Mouse (Mus musculus) CH12.LX (cell line): ENCODE results near the gene Raet1d. TPM values are rescaled to one million over a fixed set of nuclear protein-coding genes. Genes with fewer than 3 reads are reported as not detected.
"Not testable (repeated sequence)": the region's sequence is repeated elsewhere in the genome, so short reads cannot be mapped to it uniquely, and the experiment has no call there.

ENCODE experiments used
- DNase-seq: peaks from one replicate; pipeline ENCODE4 v3.0.0-alpha.2; 2013; ENCODE audit errors: extremely low read depth
- H3K27ac ChIP-seq: 2 replicates; pipeline ENCODE4 v1.5.1; 2012; ENCODE audit warnings: low read depth, mild to moderate bottlenecking, control low read depth, moderate library complexity; ENCODE audit not compliant: insufficient read depth
- H3K27me3 ChIP-seq: replicated peaks from 2 replicates; pipeline ENCODE3; 2012; ENCODE audit warnings: inconsistent platforms
- H3K36me3 ChIP-seq, 2 experiments: replicated peaks in 1 of 2; 2 replicates each; pipeline versions ENCODE3 to v1.6.1; 2012; ENCODE audit warnings: inconsistent platforms in 1 of 2, low read length in 1 of 2, mild to moderate bottlenecking in 1 of 2, mixed read lengths in 1 of 2, moderate library complexity in 1 of 2; ENCODE audit not compliant: control insufficient read depth in 1 of 2, insufficient read depth in 1 of 2
- H3K4me1 ChIP-seq, 2 experiments: 2 replicates each; pipeline ENCODE4 v1.6.1; 2012; ENCODE audit warnings: inconsistent platforms in 1 of 2, moderate library complexity in 1 of 2; ENCODE audit not compliant: insufficient read depth in 2 of 2, control insufficient read depth in 1 of 2
- H3K4me2 ChIP-seq: 2 replicates; pipeline ENCODE4 v1.6.1; 2012; ENCODE audit warnings: low read depth, mild to moderate bottlenecking, control low read depth; ENCODE audit not compliant: poor library complexity, insufficient read depth, severe bottlenecking
- H3K4me3 ChIP-seq, 3 experiments: fragments of 150-350 bp in 1 of 3; sonication (generic) in 1 of 3; replicated peaks in 1 of 3; 2 replicates each; pipeline versions ENCODE3 to v1.5.1; 2011 to 2012; ENCODE audit warnings: low read depth in 2 of 3, low read length in 2 of 3, mild to moderate bottlenecking in 2 of 3, moderate library complexity in 2 of 3, control low read depth in 1 of 3, improper control_type of control experiment in 1 of 3, inconsistent platforms in 1 of 3, mixed read lengths in 1 of 3; ENCODE audit not compliant: poor library complexity in 1 of 3
- H3K79me2 ChIP-seq: replicated peaks from 2 replicates; pipeline ENCODE4 v1.6.1; 2012; ENCODE audit warnings: mild to moderate bottlenecking, moderate library complexity; ENCODE audit not compliant: control insufficient read depth, poor library complexity, insufficient read depth, severe bottlenecking; ENCODE audit errors: extremely low read depth
- H3K9ac ChIP-seq: 2 replicates; pipeline ENCODE4 v1.6.1; 2012; ENCODE audit warnings: low read depth, mild to moderate bottlenecking, control low read depth, moderate library complexity; ENCODE audit not compliant: insufficient read depth
- H3K9me3 ChIP-seq: replicated peaks from 2 replicates; pipeline ENCODE3; 2012; ENCODE audit warnings: low read length, inconsistent platforms, mixed read lengths
- dilution Hi-C: fragments of 300-500 bp; cut with MboI; formaldehyde crosslinking; loops from 2 replicates; pipeline ENCODE4 v1.14.3; 2020; ENCODE audit warnings: low sequenced_read_pairs; ENCODE audit not compliant: extremely low pct_unique_long_range_greater_than_20kb, extremely low pct_ligation_motif_present
- in situ Hi-C: fragments of 300-500 bp; cut with MboI; formaldehyde crosslinking; loops from 3 replicates; pipeline ENCODE4 v1.14.3; 2019; ENCODE audit warnings: low sequenced_read_pairs, low pct_ligation_motif_present, low pct_unique_long_range_greater_than_20kb, mixed read lengths
- polyA plus RNA-seq: library from polyadenylated mRNA; unstranded; fragments of >175 nt; gene quantifications from 2 replicates; pipeline ENCODE4 v1.2.1, GENCODE M21; 2012; ENCODE audit warnings: low read depth; ENCODE audit not compliant: insufficient read length
- total RNA-seq, 2 experiments: library from RNA; depleted of rRNA; stranded (reverse); fragments of 300-350 nt in 1 of 2; fragments of >200 nt in 1 of 2; gene quantifications; 2 replicates each; pipeline ENCODE4 v1.2.3; 2012 to 2014

The Raet1d gene
- total and polyA plus RNA-seq, 3 experiments: 3.3 to 17.5 (median 15.3) TPM

DNA sequence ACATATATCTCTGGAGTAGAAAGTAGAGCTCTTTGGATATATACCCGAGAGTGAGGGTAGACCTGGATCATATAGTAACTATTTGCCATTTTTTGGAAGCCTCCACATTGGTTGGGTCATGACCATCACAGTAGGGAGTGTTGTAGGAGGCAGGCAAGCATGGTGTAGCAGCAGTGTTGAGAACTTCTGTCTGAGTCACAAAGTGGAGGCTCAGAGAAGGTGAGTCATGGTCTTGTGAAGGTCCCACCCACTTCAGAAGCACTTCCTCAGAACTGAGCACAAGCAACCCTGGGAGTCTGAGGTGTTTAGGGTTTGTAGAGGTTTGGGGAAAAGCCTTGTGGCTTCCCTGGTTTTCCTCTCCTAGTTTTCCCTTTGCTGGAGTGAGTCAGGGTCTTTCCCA, 3.0 kb upstream of the Raet1d start:
- H3K4me3 ChIP-seq, H3K4me2 ChIP-seq, H3K9ac ChIP-seq, H3K27me3 ChIP-seq, dilution Hi-C loops, H3K27ac ChIP-seq, in situ Hi-C loops, DNase-seq, H3K36me3 ChIP-seq, H3K79me2 ChIP-seq, H3K4me1 ChIP-seq, H3K9me3 ChIP-seq: not testable (repeated sequence)

DNA sequence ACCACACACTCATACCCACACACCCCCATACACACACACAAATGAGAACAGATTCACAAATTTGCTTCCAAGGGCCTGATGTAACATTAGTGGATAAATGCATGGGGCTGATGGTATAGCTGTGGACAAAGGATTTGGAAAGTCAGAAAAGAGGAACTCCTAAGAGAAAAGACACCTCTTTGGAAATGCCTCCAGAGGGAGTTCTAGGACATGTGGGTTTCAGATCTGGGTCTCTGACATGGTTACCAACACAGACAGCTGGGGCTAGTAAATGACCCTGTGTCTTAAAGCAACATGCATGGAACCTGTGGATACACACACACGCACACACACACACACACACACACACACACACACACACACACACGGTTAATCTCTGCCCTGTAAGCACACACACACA, 605 bp downstream of the Raet1d start:
- H3K27ac ChIP-seq, H3K9ac ChIP-seq, H3K4me1 ChIP-seq, H3K79me2 ChIP-seq, in situ Hi-C loops, H3K4me3 ChIP-seq, H3K36me3 ChIP-seq, H3K27me3 ChIP-seq, dilution Hi-C loops, H3K9me3 ChIP-seq, DNase-seq, H3K4me2 ChIP-seq: not testable (repeated sequence)

DNA sequence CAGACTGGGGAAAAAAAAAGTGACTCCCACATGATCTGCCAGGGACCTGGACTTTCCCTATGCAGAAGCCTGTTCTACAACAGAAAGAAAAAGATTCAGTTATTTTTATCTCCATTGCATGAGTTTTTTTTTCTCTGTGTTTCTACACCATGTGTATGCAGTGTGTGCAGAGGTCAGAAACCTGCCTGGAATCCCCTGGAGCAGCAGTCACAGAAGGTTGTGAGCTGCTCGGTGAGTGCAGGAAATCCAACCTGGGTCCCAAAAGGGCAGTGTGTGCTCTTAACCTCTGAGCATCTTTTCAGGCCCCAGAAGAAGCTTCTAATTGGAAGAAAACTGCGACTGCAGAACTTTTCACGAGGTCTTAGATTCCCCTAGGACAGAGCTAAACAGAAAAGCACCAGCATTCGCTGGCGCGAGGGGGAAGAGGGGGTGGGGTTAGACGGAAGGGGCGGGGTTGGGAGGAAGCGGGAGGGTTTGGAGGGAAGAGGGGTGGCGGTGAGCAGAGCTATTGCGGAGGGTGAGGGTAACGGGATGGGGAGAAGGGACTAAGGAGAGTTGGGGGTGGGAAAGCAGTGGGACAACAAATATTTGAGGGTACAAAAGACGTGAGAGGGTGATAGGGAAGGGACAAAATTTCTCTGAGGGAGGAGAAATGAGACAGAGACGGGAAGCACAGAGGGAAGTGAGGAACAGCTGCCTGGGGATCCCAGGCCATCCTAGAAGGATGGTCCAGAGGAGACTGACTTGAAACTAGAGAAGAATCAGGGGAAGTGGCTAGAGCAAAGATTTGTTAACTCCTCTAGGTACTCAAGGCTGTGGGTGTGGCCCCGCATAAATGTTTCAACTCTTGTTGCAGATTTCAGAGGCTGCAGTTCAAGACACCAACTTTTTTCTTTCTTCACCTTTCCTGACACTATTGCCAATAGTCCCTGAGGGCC, 1.3 kb downstream of the Raet1d start:
- H3K4me3 ChIP-seq, H3K36me3 ChIP-seq, H3K27me3 ChIP-seq, H3K9me3 ChIP-seq, in situ Hi-C loops, H3K27ac ChIP-seq, H3K4me1 ChIP-seq, H3K9ac ChIP-seq, H3K79me2 ChIP-seq, dilution Hi-C loops: not testable (repeated sequence)
- peak; percentile 14 for DNase-seq
- peak overlapping the region; percentile 29; the same call in 1 of the 2 replicates for H3K4me2 ChIP-seq

DNA sequence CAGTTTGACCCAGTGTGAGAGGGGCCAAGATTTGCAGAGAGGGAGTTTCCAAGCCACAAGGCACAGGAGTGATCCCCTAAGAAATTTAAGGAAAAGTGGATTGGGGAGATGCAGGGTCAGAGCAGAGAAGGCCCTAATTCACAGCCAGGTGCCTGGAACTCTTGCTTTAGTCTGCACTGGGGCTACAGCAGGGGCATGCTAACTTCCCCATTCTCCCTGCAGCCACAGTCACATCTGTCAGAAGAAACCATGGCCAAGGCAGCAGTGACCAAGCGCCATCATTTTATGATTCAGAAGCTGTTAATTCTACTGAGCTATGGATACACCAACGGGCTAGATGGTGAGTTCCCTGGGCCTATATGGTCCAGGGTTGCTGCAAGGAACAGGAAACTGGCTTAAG, 2.1 kb downstream of the Raet1d start:
- dilution Hi-C loops: not testable (repeated sequence)

DNA sequence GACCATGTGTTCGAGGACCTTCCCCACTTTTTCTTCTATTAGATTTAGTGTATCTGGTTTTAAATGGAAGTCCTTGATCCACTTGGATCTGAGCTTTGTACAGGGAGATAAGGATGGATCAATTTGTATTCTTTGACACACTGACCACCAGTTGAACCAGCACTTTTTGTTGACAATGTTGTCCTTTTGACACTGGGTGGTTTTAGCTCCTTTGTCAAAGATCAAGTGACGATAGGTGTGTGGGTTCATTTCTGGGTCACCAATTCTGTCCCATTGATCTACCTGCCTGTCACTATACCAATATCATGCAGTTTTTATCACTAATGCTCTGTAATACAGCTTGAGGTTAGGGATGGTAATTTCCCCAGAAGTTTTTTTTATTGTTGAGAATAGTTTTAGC, 4.6 kb downstream of the Raet1d start:
- H3K36me3 ChIP-seq, H3K79me2 ChIP-seq, H3K27me3 ChIP-seq, H3K4me3 ChIP-seq, H3K27ac ChIP-seq, H3K9ac ChIP-seq, H3K4me2 ChIP-seq, H3K9me3 ChIP-seq, DNase-seq, in situ Hi-C loops, dilution Hi-C loops, H3K4me1 ChIP-seq: not testable (repeated sequence)

More for the DNA sequence above, 2.1 kb downstream of the Raet1d start:
- H3K27ac ChIP-seq, H3K9ac ChIP-seq, H3K4me3 ChIP-seq, H3K9me3 ChIP-seq, H3K4me1 ChIP-seq, H3K79me2 ChIP-seq, DNase-seq, in situ Hi-C loops, H3K36me3 ChIP-seq, H3K4me2 ChIP-seq, H3K27me3 ChIP-seq: not testable (repeated sequence)

DNA sequence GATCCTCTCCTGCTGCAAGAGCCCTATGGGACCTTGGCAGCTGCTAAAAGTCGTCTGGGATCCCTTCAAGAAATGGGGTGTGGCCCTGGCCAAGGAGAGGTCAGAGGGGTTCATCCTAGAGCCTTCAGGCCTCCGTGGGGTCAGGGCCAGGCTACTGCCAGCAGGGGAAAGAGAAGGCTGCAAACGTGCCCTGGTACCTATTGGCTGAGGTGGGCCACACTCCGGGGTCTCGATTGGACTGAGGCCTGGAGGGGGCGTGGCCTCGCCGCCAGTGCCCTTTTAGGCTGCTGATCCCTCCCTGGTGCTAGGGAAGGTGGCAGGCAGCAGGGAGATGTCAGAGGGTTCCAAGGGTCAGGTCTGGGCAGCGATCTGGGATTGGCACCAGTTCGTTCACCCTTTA, 20.9 kb downstream of the Raet1d start:
- H3K4me3 ChIP-seq, H3K27me3 ChIP-seq, H3K9ac ChIP-seq, H3K9me3 ChIP-seq, H3K4me2 ChIP-seq, H3K4me1 ChIP-seq, H3K27ac ChIP-seq, dilution Hi-C loops, H3K36me3 ChIP-seq, in situ Hi-C loops, H3K79me2 ChIP-seq, DNase-seq: not testable (repeated sequence)
